Mouse (Mus musculus): ENCODE measurements around the gene Ak8. TPM values are rescaled to one million over a fixed set of nuclear protein-coding genes. Genes with fewer than 3 reads are reported as not detected.

The Ak8 gene
- total RNA-seq, 2 experiments from 2014 or later: not detected

Small RNA genes lying within 50 kb of the gene (microRNA-seq; reads per million reads assigned to microRNA genes)
- 0.35 to 1.2 reads per million in 2 experiments for gene Mir3088

Other genes starting within 250 kb of the Ak8 start
- not detected for gene 1700007K13Rik, start 233.8 kb upstream of the Ak8 start, total RNA-seq (2021)
- 10 to 100 TPM; 48.3 to 50.4 TPM for gene Mrps2, start 232.1 kb upstream of the Ak8 start, total RNA-seq (2021)
- 1 to 10 TPM in 1 of 2 experiments, under 1 TPM in 1; 0.83 to 1.8 TPM for gene Gbgt1, start 203.3 kb upstream of the Ak8 start, total RNA-seq (2021)
- gene Gm10134, start 194.1 kb upstream of the Ak8 start, total RNA-seq (2021): 1 to 10 TPM in 1 of 2 experiments, not detected in 1; 1.2 TPM
- 10 to 100 TPM; 23.9 to 26.0 TPM for gene Ralgds, start 187.0 kb upstream of the Ak8 start, total RNA-seq (2021)
- gene Cel, start 136.8 kb upstream of the Ak8 start, total RNA-seq (2021): not detected
- gene Gtf3c5, start 116.4 kb upstream of the Ak8 start, total RNA-seq (2021): 10 to 100 TPM; 17.8 to 18.3 TPM
- gene Gfi1b, start 78.2 kb upstream of the Ak8 start, total RNA-seq (2021): not detected
- gene Tsc1, start 58.9 kb upstream of the Ak8 start, total RNA-seq (2021): 10 to 100 TPM; 16.4 to 17.5 TPM
- under 1 TPM; 0.59 to 0.71 TPM for gene Spaca9, start 437 bp upstream of the Ak8 start, total RNA-seq (2021)
- 10 to 100 TPM; 23.2 to 26.7 TPM for gene Gtf3c4, start 140.2 kb downstream of the Ak8 start, total RNA-seq (2021)
- 1 to 10 TPM; 5.5 to 6.1 TPM for gene Ddx31, start 140.2 kb downstream of the Ak8 start, total RNA-seq (2021)
- not detected for gene Barhl1, start 216.5 kb downstream of the Ak8 start, total RNA-seq (2021)

Data from heart, postnatal 4 days (tissue).